Mouse (Mus musculus): ENCODE results near the gene Zbtb38. TPM values are rescaled to one million over a fixed set of nuclear protein-coding genes. Genes with fewer than 3 reads are reported as not detected.
A peak's percentile ranks its signal among the peaks of the same experiment; 100 is the strongest.

Gene Zbtb38
- polyA plus RNA-seq, 1 experiment from 2014 or later = 13.4 TPM

- DNase-seq (ENCODE audit: low spot score) = no peak
- Histone ChIP-seq H3K4me1 (peaks cover 35% of the 10 kb centered on the region), H3K9me3 (no peaks in the 10 kb centered on the region), H3K36me3 (peaks cover 7% of the 10 kb centered on the region; the same call in 1 of the 2 replicates), H3K4me3 (no peak overlapping the region), H3K27ac (peak overlapping the region; percentile 73), H3K27me3 (ENCODE audit: insufficient read depth, poor library complexity, severe bottlenecking) (no peaks in the 10 kb centered on the region)
- WGBS = 33% methylated on average over 11 of the region's 11 CpGs
These were observed 1.4 kb upstream of the Zbtb38 start for GRCm38 (mm10) chr9:96753921-96754624.

DNA sequence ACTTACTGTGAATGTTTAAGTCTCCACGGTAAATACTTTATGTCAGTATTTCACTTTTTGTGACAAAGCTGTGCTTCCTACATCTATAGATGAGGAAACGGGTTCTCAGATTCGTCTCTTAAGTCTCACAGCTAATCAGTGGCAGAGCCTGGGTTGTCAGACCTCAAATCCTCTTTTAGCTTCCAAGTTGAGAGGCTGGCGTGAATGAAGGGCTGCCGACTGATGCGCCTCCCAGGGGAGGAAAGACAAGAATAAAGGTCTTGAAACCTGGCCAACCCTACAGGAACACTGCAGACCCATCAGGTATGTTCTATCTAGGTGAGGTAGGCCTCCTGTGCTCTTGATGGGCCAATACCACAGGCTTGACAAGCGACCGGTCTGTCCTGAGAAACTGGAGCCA lies 761 bp upstream of the Zbtb38 start:
- 83% methylated on average over 8 of the region's 8 CpGs for WGBS

DNA sequence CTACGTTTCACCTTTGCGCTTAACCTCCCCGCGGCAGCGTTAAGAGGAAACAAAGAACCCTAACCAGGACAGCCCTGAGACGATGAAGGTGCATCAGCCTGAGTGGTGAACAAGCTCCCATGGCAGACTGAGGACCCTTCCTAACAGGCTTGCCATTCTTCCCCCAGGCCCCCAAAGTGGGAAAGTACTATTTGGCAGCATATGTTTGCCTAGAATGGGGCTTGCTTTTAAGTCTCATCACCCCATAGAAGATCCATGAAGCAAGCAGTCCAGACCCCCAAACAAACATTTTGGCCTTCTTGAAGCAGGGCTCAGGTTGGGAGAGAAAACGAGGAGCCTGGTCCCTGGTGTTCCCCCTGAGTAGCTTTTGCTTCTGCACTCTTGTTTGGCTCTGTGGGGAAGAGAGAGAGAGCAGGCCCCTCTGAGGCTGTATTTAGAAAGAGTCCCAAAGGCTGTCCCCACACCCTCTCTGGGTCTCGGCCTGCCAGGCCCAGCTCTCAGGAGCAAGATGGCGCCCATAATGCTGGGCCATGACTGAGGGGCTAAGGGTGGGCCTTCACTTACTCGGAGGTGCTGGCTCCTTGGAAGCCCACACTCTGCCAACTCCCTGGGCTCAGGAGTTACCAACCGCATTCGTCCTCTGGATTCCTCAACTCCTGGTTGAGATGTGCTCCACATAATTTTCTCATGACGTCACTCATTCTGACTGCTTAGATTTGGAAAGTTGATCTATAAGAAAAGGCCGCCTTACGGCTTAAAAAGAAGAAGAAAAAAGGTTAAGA lies 619 bp downstream of the Zbtb38 start:
- Histone ChIP-seq H3K4me3 (peak overlapping the region; percentile 23; the same call in 1 of the 2 replicates), H3K36me3 (peaks cover 16% of the 10 kb centered on the region; the same call in 1 of the 2 replicates), H3K9me3 (no peaks in the 10 kb centered on the region), H3K27me3 (ENCODE audit: insufficient read depth, poor library complexity, severe bottlenecking) (no peaks in the 10 kb centered on the region), H3K4me1 (peaks cover 29% of the 10 kb centered on the region), H3K27ac (peak overlapping the region; percentile 84)
- no peak for DNase-seq (ENCODE audit: low spot score)
- 79% methylated on average over 15 of the region's 15 CpGs for WGBS

More for the DNA sequence above, 761 bp upstream of the Zbtb38 start:
- Histone ChIP-seq H3K36me3 (peaks cover 13% of the 10 kb centered on the region; the same call in 1 of the 2 replicates), H3K4me3 (no peak overlapping the region), H3K9me3 (no peaks in the 10 kb centered on the region), H3K27ac (peak overlapping the region; percentile 73; the same call in 1 of the 2 replicates), H3K27me3 (ENCODE audit: insufficient read depth, poor library complexity, severe bottlenecking) (no peaks in the 10 kb centered on the region), H3K4me1 (peaks cover 29% of the 10 kb centered on the region)
- no peak for DNase-seq (ENCODE audit: low spot score)

GRCm38 (mm10) chr9:96750636-96751035 lies 2.0 kb downstream of the Zbtb38 start:
- H3K36me3 ChIP-seq = peaks cover 20% of the 10 kb centered on the region; the same call in 1 of the 2 replicates
- H3K4me3 ChIP-seq = no peak overlapping the region
- H3K27me3 ChIP-seq (ENCODE audit: insufficient read depth, poor library complexity, severe bottlenecking) = no peaks in the 10 kb centered on the region
- H3K4me1 ChIP-seq = peaks cover 29% of the 10 kb centered on the region
- H3K27ac ChIP-seq = no peak overlapping the region
- 97% methylated on average over 11 of the region's 11 CpGs for WGBS
- no peak for DNase-seq (ENCODE audit: low spot score)
- no peaks in the 10 kb centered on the region for H3K9me3 ChIP-seq

DNA sequence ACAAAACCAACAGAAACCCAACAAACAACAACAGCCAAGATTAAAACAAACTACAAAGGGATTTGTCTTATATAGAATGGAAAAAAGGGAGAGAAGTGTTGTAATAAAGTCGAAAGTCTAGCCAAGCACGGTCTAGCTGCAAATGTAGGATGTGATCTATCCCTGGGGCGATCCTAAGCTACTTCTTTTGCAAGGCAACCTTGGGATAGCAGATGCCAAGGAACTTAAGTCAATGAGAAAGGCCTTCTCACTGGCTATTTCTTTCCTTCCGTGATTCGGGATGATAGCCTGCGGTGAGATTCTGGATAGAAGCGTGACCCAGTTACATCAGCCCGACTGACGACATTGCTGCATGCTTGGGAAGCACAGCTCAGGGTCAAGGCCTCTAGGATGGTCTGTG lies 6.1 kb downstream of the Zbtb38 start:
- Histone ChIP-seq H3K4me3 (no peak overlapping the region), H3K36me3 (peaks cover 20% of the 10 kb centered on the region; the same call in 1 of the 2 replicates), H3K9me3 (no peaks in the 10 kb centered on the region), H3K27me3 (ENCODE audit: insufficient read depth, poor library complexity, severe bottlenecking) (no peaks in the 10 kb centered on the region), H3K27ac (no peak overlapping the region), H3K4me1 (peaks cover 3% of the 10 kb centered on the region)
- WGBS = 86% methylated on average over 9 of the region's 9 CpGs
- DNase-seq (ENCODE audit: low spot score) = no peak

GRCm38 (mm10) chr9:96744909-96745308 lies 7.7 kb downstream of the Zbtb38 start:
- Histone ChIP-seq H3K4me1 (peaks cover 18% of the 10 kb centered on the region), H3K27me3 (ENCODE audit: insufficient read depth, poor library complexity, severe bottlenecking) (no peaks in the 10 kb centered on the region), H3K27ac (no peak overlapping the region), H3K4me3 (no peak overlapping the region), H3K9me3 (no peaks in the 10 kb centered on the region), H3K36me3 (peaks cover 16% of the 10 kb centered on the region; the same call in 1 of the 2 replicates)
- no peak for DNase-seq (ENCODE audit: low spot score)
- WGBS = 70% methylated on average over 2 of the region's 2 CpGs

- Histone ChIP-seq H3K27ac (peak overlapping the region; percentile 85), H3K4me1 (peaks cover 34% of the 10 kb centered on the region), H3K27me3 (ENCODE audit: insufficient read depth, poor library complexity, severe bottlenecking) (no peaks in the 10 kb centered on the region), H3K4me3 (no peak overlapping the region), H3K36me3 (no peaks in the 10 kb centered on the region), H3K9me3 (no peaks in the 10 kb centered on the region)
- 76% methylated on average over 17 of the region's 17 CpGs for WGBS
- no peak for DNase-seq (ENCODE audit: low spot score)
These were observed 11.1 kb downstream of the Zbtb38 start for GRCm38 (mm10) chr9:96741365-96742085.

DNA sequence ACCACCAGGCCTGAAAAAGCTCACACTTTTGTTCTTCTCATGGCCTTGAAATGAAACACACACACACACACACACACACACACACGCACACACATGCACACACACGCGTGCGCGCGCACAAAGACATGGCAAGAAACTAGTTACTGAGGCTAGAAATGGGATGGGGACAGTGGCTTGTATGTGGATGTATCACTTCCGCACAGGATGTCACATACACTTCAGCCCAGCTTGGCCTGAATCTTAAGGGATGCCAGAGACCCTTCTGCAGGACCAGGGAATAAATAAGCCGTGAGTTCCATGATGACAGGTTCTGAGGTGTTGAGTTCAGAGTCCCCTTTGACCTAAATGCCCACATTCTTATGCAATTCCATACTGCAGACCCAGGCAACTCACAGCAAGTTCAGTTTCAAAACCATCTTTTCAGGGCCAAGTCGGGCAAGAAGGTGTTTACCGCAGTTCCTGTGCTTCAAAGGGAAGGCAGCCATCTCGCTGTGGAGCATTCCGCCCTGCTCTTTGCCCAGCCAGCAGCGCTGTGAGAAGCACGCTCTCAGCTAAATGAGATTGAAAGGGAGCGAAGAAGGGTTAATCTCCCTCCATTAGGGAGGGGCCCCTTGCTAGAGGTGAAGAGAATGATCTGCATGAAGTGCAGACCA lies 11.8 kb downstream of the Zbtb38 start:
- Histone ChIP-seq H3K4me3 (no peak overlapping the region), H3K27me3 (ENCODE audit: insufficient read depth, poor library complexity, severe bottlenecking) (no peaks in the 10 kb centered on the region), H3K4me1 (peaks cover 34% of the 10 kb centered on the region), H3K36me3 (no peaks in the 10 kb centered on the region), H3K27ac (peak overlapping the region; percentile 85), H3K9me3 (no peaks in the 10 kb centered on the region)
- DNase-seq (ENCODE audit: low spot score) = no peak
- 63% methylated on average over 15 of the region's 15 CpGs for WGBS

DNA sequence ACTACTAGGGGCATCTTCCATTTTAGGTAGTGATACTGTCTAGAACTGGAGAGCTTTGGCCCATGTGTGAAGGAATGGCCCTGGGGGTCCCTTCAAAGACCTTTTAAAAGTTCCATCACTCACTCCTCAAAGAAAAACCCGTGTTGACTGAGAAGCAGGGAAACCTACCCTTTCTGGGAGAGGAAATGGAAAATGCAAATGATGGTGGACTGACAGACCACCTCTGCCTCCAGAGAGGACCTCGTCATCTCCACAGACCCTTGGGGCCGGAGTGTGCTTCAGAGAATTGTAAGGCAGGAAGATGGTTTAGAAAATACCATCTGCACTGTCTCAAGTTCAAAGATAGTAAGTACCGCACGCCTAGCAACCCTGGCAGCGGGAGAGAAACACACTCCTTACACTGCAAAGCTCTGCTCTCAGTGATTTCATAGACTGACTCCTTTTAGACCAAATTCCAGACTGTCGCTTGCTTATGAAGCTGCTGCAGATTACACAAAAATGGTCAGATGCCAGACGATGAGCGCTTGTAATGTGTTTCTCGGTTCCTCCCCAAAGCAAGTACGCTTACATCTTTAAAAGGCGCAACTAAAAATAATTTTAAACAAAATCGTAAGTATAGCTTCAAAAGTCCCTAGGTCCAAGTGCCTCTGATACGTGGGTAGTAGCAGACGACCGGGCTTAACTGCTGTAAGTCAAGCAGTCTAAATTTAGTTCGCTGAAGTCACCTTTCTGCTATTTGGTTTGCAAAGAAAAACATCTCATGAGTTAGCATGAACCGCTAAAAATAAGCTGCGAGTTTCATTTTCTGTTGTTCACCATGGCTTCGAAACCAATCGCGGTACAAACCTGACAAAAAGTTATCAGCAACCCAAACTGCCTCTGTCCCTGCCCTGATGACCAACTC lies 12.6 kb downstream of the Zbtb38 start:
- no peaks in the 10 kb centered on the region for H3K9me3 ChIP-seq
- H3K27me3 ChIP-seq (ENCODE audit: insufficient read depth, poor library complexity, severe bottlenecking) = no peaks in the 10 kb centered on the region
- WGBS = 49% methylated on average over 22 of the region's 22 CpGs
- H3K36me3 ChIP-seq = no peaks in the 10 kb centered on the region
- DNase-seq (ENCODE audit: low spot score) = no peak
- H3K27ac ChIP-seq = peak overlapping the region; percentile 85
- H3K4me1 ChIP-seq = peaks cover 34% of the 10 kb centered on the region
- no peak overlapping the region for H3K4me3 ChIP-seq

GRCm38 (mm10) chr9:96738563-96739355 lies 13.9 kb downstream of the Zbtb38 start:
- Histone ChIP-seq H3K27me3 (ENCODE audit: insufficient read depth, poor library complexity, severe bottlenecking) (no peaks in the 10 kb centered on the region), H3K9me3 (no peaks in the 10 kb centered on the region), H3K4me1 (peaks cover 43% of the 10 kb centered on the region), H3K27ac (peak overlapping the region; percentile 85; the same call in 1 of the 2 replicates), H3K36me3 (no peaks in the 10 kb centered on the region), H3K4me3 (no peak overlapping the region)
- DNase-seq (ENCODE audit: low spot score) = no peak
- 83% methylated on average over 13 of the region's 13 CpGs for WGBS

- Histone ChIP-seq H3K9me3 (no peaks in the 10 kb centered on the region), H3K27me3 (ENCODE audit: insufficient read depth, poor library complexity, severe bottlenecking) (no peaks in the 10 kb centered on the region), H3K4me1 (peaks cover 48% of the 10 kb centered on the region), H3K27ac (no peak overlapping the region), H3K4me3 (no peak overlapping the region), H3K36me3 (no peaks in the 10 kb centered on the region)
- 59% methylated on average over 4 of the region's 4 CpGs for WGBS
- DNase-seq (ENCODE audit: low spot score) = no peak
These were observed 16.7 kb downstream of the Zbtb38 start for GRCm38 (mm10) chr9:96735946-96736345.
